In the genomic region with DNA sequence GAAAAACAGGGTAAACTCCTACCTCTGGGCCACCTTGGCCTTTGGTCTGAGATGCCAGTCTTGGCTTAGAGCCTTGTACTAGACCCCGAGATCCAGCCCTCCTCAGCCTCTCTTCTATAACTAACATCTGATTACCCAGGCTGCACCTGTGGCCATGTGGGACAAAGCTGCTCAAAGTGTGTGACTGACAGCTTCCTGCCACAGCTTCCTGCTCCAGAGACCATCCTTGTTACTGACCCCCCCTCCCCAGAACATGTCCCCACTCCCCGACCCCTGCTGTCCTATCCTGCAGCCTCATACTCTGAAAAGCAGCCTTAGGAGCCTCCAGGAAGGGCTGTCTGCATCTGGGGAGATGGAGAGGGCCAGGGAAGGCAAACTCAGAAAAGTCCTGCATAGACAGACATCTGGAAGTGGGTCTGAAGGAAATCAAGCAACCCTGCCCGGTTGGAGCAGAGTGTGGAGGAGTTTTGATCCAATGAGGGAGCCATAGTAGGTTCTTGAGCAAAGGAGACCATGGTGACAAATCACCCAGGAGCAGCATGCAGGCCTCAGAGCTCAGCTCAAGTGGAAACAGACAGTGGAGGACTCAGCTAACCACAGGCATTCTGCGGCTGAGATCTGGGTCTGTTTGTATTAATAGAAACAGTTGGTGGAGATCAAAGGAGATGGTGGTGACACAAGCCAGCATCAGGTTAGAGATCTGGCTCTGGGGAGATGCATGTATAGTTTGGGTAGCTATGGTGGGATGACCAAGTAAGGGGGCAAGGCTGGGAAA, we compare ENCODE assay signal across 13 mouse cellular contexts. TPM values are rescaled to one million over a fixed set of nuclear protein-coding genes. Genes with fewer than 3 reads are reported as not detected.
A peak's percentile ranks its signal among the peaks of the same experiment; 100 is the strongest.
DNase-seq lines count a peak whose midpoint lies in the region.
"Had no signal": no experiment of that assay in that cellular context is flagged by ENCODE, and none has a peak within 500 bp of the region (broad histone marks: within the 10 kb centered on the region; RNA-seq: fewer than 3 reads in every experiment).

No protein-coding gene starts in this region.

- H3K27me3 ChIP-seq in heart, embryonic 10.5 days (ENCODE audit: insufficient read depth, poor library complexity, severe bottlenecking) = peaks cover 19% of the 10 kb centered on the region

- DNase-seq in heart, embryonic 10.5 days (ENCODE audit: low spot score) = no peak
- DNase-seq in heart, adult 9 months (ENCODE audit: low spot score in 2 of 2) = no peak
- peak; percentile 25 for DNase-seq in 3T3-L1 (ENCODE audit: low read depth, low spot score)
- DNase-seq in brain, adult 2 months (ENCODE audit: low read depth, low spot score) = peak; percentile 26
- peak; percentile 85 for DNase-seq in naive thymus-derived CD4-positive, alpha-beta T cell, adult 2 months (ENCODE audit: low read depth)
- DNase-seq in cerebellum, adult 9-10 months = no peak
- no peak for DNase-seq in urinary bladder, postnatal 10 days (ENCODE audit: low spot score)
- no peak for DNase-seq in layer of hippocampus, adult 11-12 months (ENCODE audit: low spot score)
- DNase-seq: heart, postnatal 10 days; kidney, adult 11 months; layer of hippocampus, adult 9-11 months had no signal

- no peaks in the 10 kb centered on the region for H3K9me3 ChIP-seq in heart, embryonic 10.5 days
- H3K9me3 ChIP-seq: forebrain, embryonic 10.5 days had no signal

- peaks cover 24% of the 10 kb centered on the region for H3K4me1 ChIP-seq in heart, embryonic 10.5 days

- H3K4me3 ChIP-seq in heart, embryonic 10.5 days = no peak overlapping the region
- H3K4me3 ChIP-seq: forebrain, embryonic 10.5 days had no signal

- peak overlapping the region; percentile 59; the same call in 1 of the 2 replicates for H3K27ac ChIP-seq in heart, embryonic 10.5 days
- H3K27ac ChIP-seq: forebrain, embryonic 10.5 days had no signal

- no peaks in the 10 kb centered on the region for H3K36me3 ChIP-seq in heart, embryonic 10.5 days
- H3K36me3 ChIP-seq: forebrain, embryonic 10.5 days had no signal

- 43% methylated on average over 4 of the region's 4 CpGs for WGBS in heart, embryonic 10.5 days

RNA-seq across cellular contexts. Expression of a gene that starts 5.0 kb away (rescaled TPM):
- 0.05 and 0.27 TPM in 2 replicates for polyA plus RNA-seq in heart, embryonic 10.5 days (2016; fragmentation: Nextera tagmentation; extraction: Ambion mirVana)
- polyA plus RNA-seq: C2C12 had no signal

RNA-seq across cellular contexts. Expression of a gene that starts 52.4 kb away (rescaled TPM):
- polyA plus RNA-seq in heart, embryonic 10.5 days (2016; fragmentation: Nextera tagmentation; extraction: Ambion mirVana) = 126 and 133 TPM in 2 replicates

RNA-seq across cellular contexts. Expression of a gene that starts 56.7 kb away (rescaled TPM):
- polyA plus RNA-seq in heart, embryonic 10.5 days (2016; fragmentation: Nextera tagmentation; extraction: Ambion mirVana) = not detected in 2 replicates
- polyA plus RNA-seq: forebrain, embryonic 10.5 days had no signal

Comparison
In these comparisons a context has a peak if more than half of its experiments do, and no peak if none do; other contexts are left out.
1. DNase-seq: peak in 3T3-L1 (single experiment), brain, adult 2 months (single experiment) and naive thymus-derived CD4-positive, alpha-beta T cell, adult 2 months (single experiment); none in heart, embryonic 10.5 days (single experiment), heart, adult 9 months (0 of 2), cerebellum, adult 9-10 months (single experiment), urinary bladder, postnatal 10 days (single experiment) and layer of hippocampus, adult 11-12 months (single experiment).